Mouse (Mus musculus) midbrain, postnatal 0 days (tissue): Measurements from ENCODE around the gene Gm20388. TPM values are rescaled to one million over a fixed set of nuclear protein-coding genes. Genes with fewer than 3 reads are reported as not detected.

Experiments used
- ATAC-seq: fragments of 200-750 bp; cut with Nextera tagmentation; 2 replicates; pipeline ENCODE4 v1.8.0; 2017; ENCODE audit warnings: moderate number of reproducible peaks, mild to moderate bottlenecking, moderate TSS enrichment, moderate library complexity; ENCODE audit not compliant: low FRiP score
- DNase-seq: peaks from one replicate; pipeline ENCODE4 v3.0.0-alpha.2; 2015; ENCODE audit warnings: low spot score
- H3K27ac ChIP-seq: fragments of 300-500 bp; sonication (generic); 2 replicates; pipeline ENCODE4 v1.5.1; 2014; ENCODE audit warnings: low read depth, mild to moderate bottlenecking, low read length, mixed read lengths
- H3K27me3 ChIP-seq: fragments of 300-500 bp; sonication (generic); 2 replicates; pipeline ENCODE4 v1.6.1; 2014; ENCODE audit warnings: low read length, control low read depth, mixed read lengths; ENCODE audit not compliant: insufficient read depth
- H3K36me3 ChIP-seq: fragments of 300-500 bp; sonication (generic); 2 replicates; pipeline ENCODE4 v1.6.1; 2014; ENCODE audit warnings: low read length, control low read depth, mixed read lengths; ENCODE audit not compliant: insufficient read depth
- H3K4me1 ChIP-seq: fragments of 300-500 bp; sonication (generic); 2 replicates; pipeline ENCODE4 v1.6.1; 2014; ENCODE audit warnings: mild to moderate bottlenecking, control low read depth, antibody characterized with exemption, low read length, mixed read lengths; ENCODE audit not compliant: insufficient read depth
- H3K4me2 ChIP-seq: fragments of 300-500 bp; sonication (generic); 2 replicates; pipeline ENCODE4 v1.6.1; 2014; ENCODE audit warnings: low read depth, mild to moderate bottlenecking, low read length, mixed read lengths; ENCODE audit not compliant: poor library complexity, severe bottlenecking
- H3K4me3 ChIP-seq: fragments of 300-500 bp; sonication (generic); 2 replicates; pipeline ENCODE4 v1.5.1; 2014; ENCODE audit warnings: low read depth, mild to moderate bottlenecking, low read length, moderate library complexity
- H3K9ac ChIP-seq: fragments of 300-500 bp; sonication (generic); replicated peaks from 2 replicates; pipeline ENCODE4 v1.6.1; 2014; ENCODE audit warnings: mild to moderate bottlenecking, low read length, moderate library complexity, mixed read lengths; ENCODE audit not compliant: poor library complexity, severe bottlenecking
- H3K9me3 ChIP-seq: fragments of 300-500 bp; sonication (generic); 2 replicates; pipeline ENCODE4 v1.6.1; 2016; ENCODE audit warnings: low read length, control low read depth
- CTCF ChIP-seq: IDR thresholded peaks from 2 replicates; pipeline ENCODE4 v1.5.1; 2016; ENCODE audit warnings: antibody characterized with exemption, mild to moderate bottlenecking
- WGBS: fragments of 180-500 bp; shearing (Covaris S2); extraction: QIAGEN DNeasy Blood & Tissue Kit; methylation state at CpG from one replicate; pipeline ENCODE4 v1.1.7; 2014; 5-methylcytosine and 5-hydroxymethylcytosine counted together
- polyA plus RNA-seq: library from polyadenylated mRNA; unstranded; fragments of >200 nt; fragmentation: Nextera tagmentation; extraction: Ambion mirVana; gene quantifications from 2 replicates; pipeline ENCODE4 v1.2.1, GENCODE M21; 2015
- total RNA-seq: library from RNA; depleted of rRNA; stranded (reverse); fragments of >200 nt; gene quantifications from 2 replicates; pipeline ENCODE4 v1.2.3, GENCODE M21; 2014

Gm20388 gene
- total and polyA plus RNA-seq, 2 experiments from 2014 or later, result 74.2 TPM; not detected in 1

- Histone ChIP-seq H3K27me3 (no peaks in the 10 kb centered on the region), H3K9ac (no peak overlapping the region), H3K27ac (no peak overlapping the region), H3K4me2 (no peak overlapping the region), H3K4me3 (no peak overlapping the region), H3K4me1 (no peaks in the 10 kb centered on the region), H3K36me3 (no peaks in the 10 kb centered on the region), H3K9me3 (no peaks in the 10 kb centered on the region)
- no peak for DNase-seq
- TF ChIP-seq CTCF, result no peak
- WGBS, result 84% methylated on average over 6 of the region's 6 CpGs
- no peak for ATAC-seq
These were observed 116.3 kb downstream of the Gm20388 start for GRCm38 (mm10) chr8:120026991-120027390.

GRCm38 (mm10) chr8:120030447-120030846, 119.8 kb downstream of the Gm20388 start:
- ATAC-seq, result no peak

GRCm38 (mm10) chr8:120032549-120033208, 122.0 kb downstream of the Gm20388 start:
- no peaks in the 10 kb centered on the region for H3K27me3 ChIP-seq
- TF ChIP-seq CTCF, result no peak
- no peak overlapping the region for H3K9ac ChIP-seq
- no peak overlapping the region for H3K27ac ChIP-seq
- no peak overlapping the region for H3K4me2 ChIP-seq
- WGBS, result 89% methylated on average over 5 of the region's 5 CpGs
- no peaks in the 10 kb centered on the region for H3K4me1 ChIP-seq
- no peaks in the 10 kb centered on the region for H3K9me3 ChIP-seq
- ATAC-seq (no peak), DNase-seq (no peak)
- no peaks in the 10 kb centered on the region for H3K36me3 ChIP-seq
- no peak overlapping the region for H3K4me3 ChIP-seq

More at GRCm38 (mm10) chr8:120030447-120030846, 119.8 kb downstream of the Gm20388 start:
- no peaks in the 10 kb centered on the region for H3K27me3 ChIP-seq
- no peak overlapping the region for H3K4me2 ChIP-seq
- no peak overlapping the region for H3K4me3 ChIP-seq
- no peak overlapping the region for H3K27ac ChIP-seq
- no peak for TF ChIP-seq CTCF
- H3K4me1 ChIP-seq, result no peaks in the 10 kb centered on the region
- H3K9ac ChIP-seq, result no peak overlapping the region
- 72% methylated on average over 5 of the region's 5 CpGs for WGBS
- H3K36me3 ChIP-seq, result no peaks in the 10 kb centered on the region
- DNase-seq, result no peak
- H3K9me3 ChIP-seq, result no peaks in the 10 kb centered on the region

- WGBS, result 42% methylated on average over 6 of the region's 6 CpGs
- DNase-seq, result no peak
- TF ChIP-seq CTCF, result no peak
These were observed 123.8 kb downstream of the Gm20388 start for GRCm38 (mm10) chr8:120034471-120034870.

GRCm38 (mm10) chr8:120036111-120036510, 125.5 kb downstream of the Gm20388 start:
- no peaks in the 10 kb centered on the region for H3K36me3 ChIP-seq
- WGBS, result 34% methylated on average over 9 of the region's 9 CpGs
- DNase-seq (no peak), ATAC-seq (no peak)
- H3K27me3 ChIP-seq, result no peaks in the 10 kb centered on the region
- no peak overlapping the region for H3K4me2 ChIP-seq
- H3K4me1 ChIP-seq, result no peaks in the 10 kb centered on the region
- TF ChIP-seq CTCF, result no peak
- no peak overlapping the region for H3K4me3 ChIP-seq
- H3K9ac ChIP-seq, result no peak overlapping the region
- H3K27ac ChIP-seq, result no peak overlapping the region
- no peaks in the 10 kb centered on the region for H3K9me3 ChIP-seq

More at GRCm38 (mm10) chr8:120034471-120034870, 123.8 kb downstream of the Gm20388 start:
- ATAC-seq, result no peak
- H3K4me3 ChIP-seq, result no peak overlapping the region
- no peak overlapping the region for H3K27ac ChIP-seq
- H3K27me3 ChIP-seq, result no peaks in the 10 kb centered on the region
- no peak overlapping the region for H3K4me2 ChIP-seq
- no peak overlapping the region for H3K9ac ChIP-seq
- H3K36me3 ChIP-seq, result no peaks in the 10 kb centered on the region
- H3K4me1 ChIP-seq, result no peaks in the 10 kb centered on the region
- H3K9me3 ChIP-seq, result no peaks in the 10 kb centered on the region

GRCm38 (mm10) chr8:120036578-120036977, 125.9 kb downstream of the Gm20388 start:
- 88% methylated on average over 4 of the region's 4 CpGs for WGBS
- no peak for ATAC-seq

More at GRCm38 (mm10) chr8:120036578-120036977, 125.9 kb downstream of the Gm20388 start:
- no peak for TF ChIP-seq CTCF
- Histone ChIP-seq H3K4me1 (no peaks in the 10 kb centered on the region), H3K4me2 (no peak overlapping the region), H3K9ac (no peak overlapping the region), H3K27me3 (no peaks in the 10 kb centered on the region), H3K36me3 (no peaks in the 10 kb centered on the region), H3K27ac (no peak overlapping the region), H3K4me3 (no peak overlapping the region), H3K9me3 (no peaks in the 10 kb centered on the region)
- DNase-seq, result no peak
